Mouse (Mus musculus): ENCODE measurements at regions not wholly inside any gene's neighbourhood (a gene's known extent, or its start where the extent isn't known, plus 50 kb on each side); places are given as distances from the start of the nearest gene placed in this dataset.

DNA sequence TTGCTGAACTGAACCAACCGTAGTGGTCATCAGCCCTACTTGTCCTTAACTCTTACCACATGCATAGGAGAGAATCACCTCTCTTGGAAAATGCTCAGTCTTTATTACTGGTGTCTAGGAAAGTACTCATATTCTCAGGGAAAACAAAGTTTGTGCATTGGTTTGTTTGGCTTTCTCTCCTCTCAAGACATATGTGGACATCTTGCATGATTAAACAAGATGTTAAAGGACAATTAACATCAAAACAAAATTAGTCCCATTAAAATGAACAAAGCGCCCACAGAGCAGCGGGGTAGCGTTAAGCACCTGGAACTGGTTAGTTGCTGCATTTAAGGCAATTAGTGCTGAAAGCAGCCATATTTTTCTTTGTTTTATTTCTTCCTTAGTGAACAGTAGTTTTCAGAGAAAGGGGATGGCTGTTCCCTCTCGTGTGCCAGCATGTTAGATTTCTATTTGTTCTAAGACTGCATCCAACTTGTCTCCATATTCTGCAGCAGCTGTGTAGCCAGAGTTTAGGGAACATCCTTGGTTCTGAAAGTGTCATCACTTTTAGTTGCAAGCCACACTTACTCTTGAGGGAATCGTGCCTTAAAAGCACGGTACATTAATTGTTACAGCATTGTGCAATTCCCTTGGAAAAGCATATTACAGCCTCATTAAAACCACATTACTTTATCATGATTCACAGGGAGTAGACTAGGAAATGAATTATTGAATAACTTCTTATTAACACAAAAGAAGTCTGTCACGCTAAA lies 137.7 kb downstream of the Ube2u start:
- no peak for TF ChIP-seq CTCF (conservative IDR thresholded peaks at IDR 0.05)
- DNase-seq (ENCODE audit: low spot score in 2 of 2): no peak
- Histone ChIP-seq H3K27ac (no peak overlapping the region), H3K4me3 (no peak overlapping the region)

DNA sequence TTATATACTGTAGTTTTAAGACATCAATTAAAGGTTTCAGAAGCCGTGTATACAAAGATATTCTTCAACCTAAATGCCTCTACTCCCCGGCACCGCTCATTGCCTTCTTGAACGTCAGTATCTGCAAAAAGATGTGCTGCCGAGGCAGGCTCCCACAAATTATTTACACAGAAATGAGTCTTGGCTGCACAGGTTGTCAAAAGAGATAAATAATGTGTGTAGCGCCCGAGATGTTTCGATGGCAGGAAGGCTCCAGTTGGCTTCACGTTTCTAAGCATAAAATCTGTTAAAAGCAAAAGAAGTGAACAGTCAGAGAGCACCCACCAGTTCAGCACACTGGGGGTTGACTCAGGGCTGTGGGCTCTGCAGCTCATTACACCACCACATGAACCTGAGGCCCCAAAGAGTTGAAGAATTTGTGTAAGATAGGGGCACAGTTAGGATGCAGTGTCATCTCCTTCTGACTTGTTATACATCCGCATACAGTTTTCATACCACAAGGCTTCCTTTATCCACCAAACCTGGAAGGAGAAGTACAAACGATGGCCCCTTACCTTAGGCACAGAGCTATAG lies 138.4 kb downstream of the Ube2u start:
- TF ChIP-seq CTCF (conservative IDR thresholded peaks at IDR 0.05): no peak
- Histone ChIP-seq H3K27ac (no peak overlapping the region), H3K4me3 (no peak overlapping the region)
- no peak for DNase-seq (ENCODE audit: low spot score in 2 of 2)

DNA sequence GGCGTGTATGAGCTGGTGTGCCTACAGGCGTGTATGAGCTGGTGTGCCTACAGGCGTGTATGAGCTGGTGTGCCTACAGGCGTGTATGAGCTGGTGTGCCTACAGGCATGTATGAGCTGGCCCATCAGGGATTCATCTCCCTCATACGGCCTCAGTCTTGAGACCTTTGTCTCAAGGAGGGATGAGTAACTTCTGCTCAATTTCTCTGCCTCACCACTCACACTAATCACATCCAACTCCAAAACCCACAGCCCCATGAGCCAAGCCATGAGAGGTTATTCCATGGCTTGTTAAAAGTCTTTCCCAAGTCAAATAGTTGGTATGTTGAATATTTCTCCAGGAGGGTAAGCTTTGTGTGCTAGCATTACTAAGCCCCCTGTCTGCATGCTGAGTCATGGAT lies 146.0 kb downstream of the Ube2u start:
- DNase-seq (ENCODE audit: low spot score in 2 of 2): no peak
- TF ChIP-seq CTCF (conservative IDR thresholded peaks at IDR 0.05): no peak
- H3K27ac ChIP-seq: no peak overlapping the region
- H3K4me3 ChIP-seq: no peak overlapping the region

DNA sequence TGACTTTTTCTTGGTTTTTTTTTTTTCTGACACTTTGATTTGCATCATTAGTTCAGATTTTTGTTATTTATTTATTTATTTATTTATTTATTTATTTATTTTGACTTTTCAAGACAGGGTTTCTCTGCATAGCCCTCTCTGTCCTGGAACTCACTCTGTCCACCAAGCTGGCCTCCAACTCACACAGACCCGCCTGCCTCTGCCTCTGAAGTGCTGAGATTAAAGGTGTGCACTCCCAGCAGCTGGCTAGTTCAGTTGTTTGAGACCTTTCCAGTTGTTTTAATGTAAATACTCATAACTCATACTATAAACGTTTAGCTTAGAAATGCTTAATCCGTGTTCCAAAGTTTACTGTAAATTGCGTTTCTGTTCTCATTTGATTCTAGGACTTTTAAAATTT lies 147.9 kb downstream of the Ube2u start:
- no peak for DNase-seq (ENCODE audit: low spot score in 2 of 2)
- TF ChIP-seq CTCF (conservative IDR thresholded peaks at IDR 0.05): no peak
- no peak overlapping the region for H3K4me3 ChIP-seq
- H3K27ac ChIP-seq: no peak overlapping the region

DNA sequence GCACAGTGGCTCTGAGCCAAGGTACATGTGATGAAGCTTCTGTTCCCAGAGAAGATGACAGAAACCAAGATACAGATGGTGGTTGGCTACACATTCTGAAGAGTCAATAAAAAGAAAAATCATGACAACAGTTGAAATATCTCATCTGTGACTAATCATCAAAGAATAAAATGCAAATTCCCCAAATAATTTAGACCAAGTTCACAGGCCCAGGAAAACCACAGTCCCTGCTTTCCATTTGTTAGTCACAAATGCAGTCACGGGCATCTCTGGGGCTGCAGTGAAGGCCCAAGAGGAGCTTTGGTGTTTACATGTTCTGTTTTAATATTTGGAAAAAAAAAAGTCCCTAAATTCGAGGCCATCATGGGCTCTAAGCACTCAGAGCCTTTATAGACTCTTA lies 142.1 kb upstream of the Cachd1 start:
- H3K27ac ChIP-seq: no peak overlapping the region
- H3K4me3 ChIP-seq: no peak overlapping the region
- no peak for TF ChIP-seq CTCF (conservative IDR thresholded peaks at IDR 0.05)
- DNase-seq (ENCODE audit: low spot score in 2 of 2): no peak

DNA sequence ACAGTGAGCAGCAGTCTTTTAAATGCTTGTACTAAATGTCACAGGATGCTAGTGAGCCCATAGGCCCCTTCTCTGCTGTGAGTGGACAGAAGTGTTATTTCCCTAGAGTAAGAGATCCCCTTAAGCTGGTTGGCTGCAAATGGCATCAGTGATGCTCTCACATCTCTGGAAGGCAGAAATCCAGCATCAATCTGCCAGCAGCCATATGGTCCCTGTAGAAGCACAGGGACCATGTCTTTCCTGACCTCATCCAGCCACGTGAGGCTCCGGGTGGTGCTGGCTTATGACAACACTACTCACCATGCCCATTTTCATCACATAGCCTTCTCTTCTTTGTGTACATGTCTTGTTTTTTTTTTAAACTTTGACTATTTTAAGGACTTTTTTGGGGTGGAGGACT lies 138.9 kb upstream of the Cachd1 start:
- Histone ChIP-seq H3K27ac (no peak overlapping the region), H3K4me3 (no peak overlapping the region)
- no peak for TF ChIP-seq CTCF (conservative IDR thresholded peaks at IDR 0.05)
- no peak for DNase-seq (ENCODE audit: low spot score in 2 of 2)

DNA sequence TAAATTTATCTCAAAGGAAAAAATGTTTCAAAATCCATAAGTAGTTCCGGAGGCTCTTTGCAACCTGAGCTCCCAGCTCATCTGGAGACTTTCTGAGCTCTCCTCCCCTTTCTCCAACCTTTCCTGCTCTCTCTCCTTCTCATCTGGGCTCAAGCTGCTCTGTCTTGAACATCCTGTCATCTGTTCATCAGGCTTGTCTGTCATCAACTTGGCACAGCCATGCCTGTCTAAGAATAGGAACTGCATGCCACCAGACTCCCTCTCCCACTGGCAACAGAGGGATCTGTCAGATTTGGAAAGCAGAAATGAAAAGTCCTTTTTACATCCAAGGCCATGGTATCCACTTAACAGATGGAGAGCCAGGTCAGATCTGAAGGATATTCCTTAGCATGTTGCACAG lies 115.3 kb upstream of the Cachd1 start:
- no peak for TF ChIP-seq CTCF (conservative IDR thresholded peaks at IDR 0.05)
- peak; percentile 61 to 63 for DNase-seq (ENCODE audit: low spot score in 2 of 2)
- no peak overlapping the region for H3K4me3 ChIP-seq
- peak overlapping the region; percentile 50 for H3K27ac ChIP-seq

DNA sequence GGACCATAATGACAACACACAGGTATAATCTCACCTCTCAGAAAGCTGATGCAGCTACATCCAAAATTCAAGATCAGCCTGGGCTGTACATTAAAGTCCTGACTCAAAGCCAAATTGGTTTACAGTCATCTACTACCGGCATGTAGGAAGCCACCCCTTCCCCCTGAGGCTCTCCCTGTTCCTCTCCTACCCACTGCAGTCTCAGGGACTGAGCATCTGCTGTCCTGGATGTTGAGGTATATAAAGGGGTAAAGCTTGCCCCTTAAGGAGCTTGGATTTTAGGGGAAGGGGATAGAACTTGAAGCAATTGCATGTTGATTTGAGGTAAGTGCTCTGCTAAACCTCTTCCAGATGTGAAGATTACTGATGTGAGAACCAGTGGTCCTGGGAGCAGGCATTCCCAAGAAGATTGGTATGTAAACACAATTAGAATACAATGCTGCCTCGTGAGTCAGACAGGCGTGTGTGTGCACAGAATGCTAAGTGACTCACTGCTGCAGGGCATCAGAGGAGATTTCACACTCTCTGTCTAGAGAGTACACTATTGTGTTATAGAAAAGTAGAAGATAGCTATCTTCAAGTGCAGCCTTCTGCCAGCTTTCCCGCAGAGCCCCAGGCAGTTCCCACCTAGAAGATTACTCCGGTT lies 111.7 kb upstream of the Cachd1 start:
- TF ChIP-seq CTCF (conservative IDR thresholded peaks at IDR 0.05): no peak
- Histone ChIP-seq H3K4me3 (no peak overlapping the region), H3K27ac (no peak overlapping the region)
- DNase-seq (ENCODE audit: low spot score in 2 of 2): no peak

DNA sequence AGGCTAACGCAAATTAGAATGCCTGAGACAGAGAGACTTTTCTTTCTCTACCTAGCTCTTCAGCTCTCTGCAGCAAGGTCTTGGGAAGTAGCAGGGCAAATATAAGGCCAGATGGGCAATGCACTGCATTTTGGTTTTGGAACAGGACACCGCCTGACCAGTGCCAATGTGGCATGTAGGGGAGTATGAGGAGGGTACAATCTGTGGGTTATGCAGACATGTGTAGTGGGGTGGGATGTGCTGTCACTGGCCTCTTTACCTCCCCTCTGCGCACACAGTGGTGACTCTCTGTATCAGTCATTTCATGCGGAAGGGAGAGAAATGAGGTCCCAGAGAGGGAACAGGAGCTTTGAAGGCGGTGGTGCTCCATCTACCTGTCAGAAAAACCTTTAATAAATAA lies 105.9 kb upstream of the Cachd1 start:
- TF ChIP-seq CTCF (conservative IDR thresholded peaks at IDR 0.05): no peak
- Histone ChIP-seq H3K27ac (no peak overlapping the region), H3K4me3 (no peak overlapping the region)
- DNase-seq (ENCODE audit: low spot score in 2 of 2): no peak

DNA sequence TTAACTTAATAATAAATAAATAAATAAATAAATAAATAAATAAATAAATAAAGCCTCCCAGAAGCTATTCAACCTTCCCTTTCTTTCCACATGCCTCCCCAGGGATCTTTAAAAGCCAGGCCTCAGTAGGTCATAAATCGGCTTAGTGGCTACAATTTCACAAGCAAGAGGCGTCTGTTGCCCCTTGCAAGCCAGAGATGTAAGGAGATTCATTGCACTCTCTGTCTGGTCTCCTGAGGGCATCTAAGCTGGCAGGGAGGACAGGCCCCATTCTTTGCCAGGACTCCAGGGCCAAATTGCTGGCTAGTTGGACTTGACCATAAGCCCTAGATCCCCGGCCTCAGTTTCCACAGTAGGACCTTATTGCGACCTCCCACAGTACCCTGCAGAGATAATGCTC lies 101.6 kb upstream of the Cachd1 start:
- Histone ChIP-seq H3K27ac (no peak overlapping the region), H3K4me3 (no peak overlapping the region)
- TF ChIP-seq CTCF (conservative IDR thresholded peaks at IDR 0.05): no peak
- DNase-seq (ENCODE audit: low spot score in 2 of 2): no peak

DNA sequence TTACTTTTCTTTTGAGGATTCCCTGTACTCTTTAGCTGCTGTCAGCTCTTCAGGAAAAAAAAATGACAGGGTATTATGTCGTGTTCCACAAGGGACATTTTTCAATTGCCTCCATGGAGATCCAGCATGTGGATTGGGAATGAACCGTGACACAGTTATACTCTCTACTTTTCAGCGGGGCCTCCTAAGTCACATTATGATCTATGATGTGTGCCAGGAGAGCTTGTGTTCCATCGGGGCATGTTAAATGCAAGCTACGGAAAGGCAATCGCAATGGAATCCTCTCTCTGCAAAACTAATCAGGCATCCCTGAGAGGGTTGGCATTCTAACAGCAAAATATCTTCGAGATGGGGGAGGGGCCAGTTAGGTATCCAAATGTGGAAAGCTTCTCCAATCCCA lies 92.7 kb upstream of the Cachd1 start:
- TF ChIP-seq CTCF (conservative IDR thresholded peaks at IDR 0.05): no peak
- no peak for DNase-seq (ENCODE audit: low spot score in 2 of 2)
- Histone ChIP-seq H3K27ac (no peak overlapping the region), H3K4me3 (no peak overlapping the region)

DNA sequence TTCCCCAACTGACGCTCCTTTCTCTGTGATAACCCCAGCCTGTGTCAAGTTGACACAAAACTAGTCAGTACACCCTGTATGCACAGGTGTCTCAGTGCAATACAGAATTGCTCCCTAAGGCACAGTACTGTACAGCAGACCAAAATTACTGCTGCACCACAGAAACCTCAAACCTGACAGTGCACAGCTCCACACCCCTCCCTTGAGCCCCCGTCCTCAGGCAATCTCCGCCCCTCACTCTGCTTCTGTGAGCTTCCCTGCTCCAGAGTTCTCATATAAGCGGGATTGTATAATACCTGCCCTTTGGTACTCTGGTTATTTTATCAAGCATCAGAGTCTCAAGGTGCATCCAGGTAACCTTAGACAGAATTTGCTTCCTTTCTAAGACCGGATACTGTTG lies 76.5 kb upstream of the Cachd1 start:
- H3K4me3 ChIP-seq: no peak overlapping the region
- no peak for TF ChIP-seq CTCF (conservative IDR thresholded peaks at IDR 0.05)
- no peak for DNase-seq (ENCODE audit: low spot score in 2 of 2)
- no peak overlapping the region for H3K27ac ChIP-seq

DNA sequence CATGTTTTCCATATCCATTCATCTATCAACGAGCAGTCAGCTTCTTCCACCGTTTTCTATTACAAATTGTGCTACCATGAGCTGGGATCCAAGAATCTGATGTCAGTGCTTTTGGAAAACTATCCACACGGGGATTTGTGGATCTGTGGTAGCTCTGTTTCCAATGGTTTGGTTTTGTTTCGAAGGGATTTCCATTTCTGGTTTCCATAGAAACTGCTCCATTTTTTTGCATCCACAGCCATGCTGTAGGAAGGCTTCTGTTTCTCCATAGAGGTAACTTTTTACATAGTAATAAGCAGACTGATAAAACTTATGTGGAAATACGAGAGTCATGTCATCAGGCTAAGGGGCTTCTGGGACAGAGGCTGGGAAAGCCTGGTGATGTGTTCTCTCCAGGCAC lies 76.1 kb upstream of the Cachd1 start:
- Histone ChIP-seq H3K27ac (no peak overlapping the region), H3K4me3 (no peak overlapping the region)
- DNase-seq (ENCODE audit: low spot score in 2 of 2): peak in 1 of 2 experiments; percentile 19
- no peak for TF ChIP-seq CTCF (conservative IDR thresholded peaks at IDR 0.05)

DNA sequence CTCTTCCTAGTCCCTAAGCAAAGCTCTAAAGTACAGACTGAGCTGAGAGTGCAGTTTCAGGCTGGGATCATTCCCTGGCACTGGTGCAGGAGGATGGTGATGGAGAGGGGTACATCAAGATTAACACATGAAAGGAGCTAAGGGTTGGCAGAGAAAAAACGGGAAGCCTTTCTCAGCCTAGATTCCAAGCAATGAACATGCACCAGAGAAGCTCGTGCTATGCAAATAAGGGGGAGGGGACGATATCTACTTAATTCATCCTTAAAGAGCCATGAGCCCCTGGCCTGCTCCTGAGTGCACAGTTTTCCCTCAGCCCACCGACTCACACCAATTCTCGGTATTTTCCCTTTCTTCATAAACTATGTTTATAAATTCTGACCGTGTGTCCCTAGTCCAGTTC lies 70.5 kb upstream of the Cachd1 start:
- no peak overlapping the region for H3K4me3 ChIP-seq
- H3K27ac ChIP-seq: no peak overlapping the region
- no peak for DNase-seq (ENCODE audit: low spot score in 2 of 2)
- no peak for TF ChIP-seq CTCF (conservative IDR thresholded peaks at IDR 0.05)

Measured in layer of hippocampus, adult 2 months (tissue).